8 mouse cellular contexts compared by ENCODE assay signal in the genomic region with DNA sequence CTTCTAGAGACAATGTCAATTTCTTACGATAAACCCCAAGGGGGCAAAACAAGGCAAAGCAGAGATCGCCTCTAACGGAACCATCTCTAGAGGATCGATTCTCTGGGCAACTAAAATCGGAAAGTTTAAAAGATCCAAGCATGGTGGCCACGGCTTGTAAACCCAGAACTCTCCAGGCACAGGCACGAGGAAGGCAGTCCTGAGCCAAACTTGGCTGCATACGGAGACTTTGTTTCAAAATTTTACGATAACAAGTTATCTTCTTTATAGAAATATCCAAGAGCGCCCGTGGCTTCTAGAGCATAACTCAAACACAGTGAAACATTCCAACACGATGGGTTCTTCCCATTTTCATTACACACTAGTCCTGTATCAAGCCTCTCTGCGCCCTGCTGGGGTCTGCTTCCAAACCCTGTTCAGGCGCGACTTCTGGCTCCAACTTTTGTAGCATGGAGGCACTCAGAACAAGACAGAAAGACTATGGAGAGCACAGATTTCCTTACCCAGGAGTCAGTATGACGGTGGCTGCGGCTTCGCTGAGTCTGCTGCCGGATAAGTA. TPM values are rescaled to one million over a fixed set of nuclear protein-coding genes. Genes with fewer than 3 reads are reported as not detected.
DNase-seq lines count a peak whose midpoint lies in the region; ATAC-seq and TF ChIP-seq lines count a peak whose summit lies in the region.

No protein-coding gene starts in this region.

- no peak for TF ChIP-seq EP300 in MEL (IDR thresholded peaks at IDR 0.05; ENCODE audit: low read depth in 1 of 2, low read length in 2 of 2)

- TF ChIP-seq POLR2A in MEL (IDR thresholded peaks at IDR 0.05; ENCODE audit: control insufficient read depth in 1 of 2, insufficient read depth in 1 of 2, low read depth in 1 of 2, low read length in 2 of 2, poor library complexity in 1 of 2) = peak in 1 of 2 experiments; percentile 46; a peak in 1 of 4 replicates

- no peak for ATAC-seq in heart, embryonic 14.5 days (ENCODE audit: insufficient number of reproducible peaks, insufficient read depth, low FRiP score, low read depth)
- ATAC-seq in hindbrain, embryonic 12.5 days (ENCODE audit: low FRiP score) = no peak; the same call in 1 of the 2 replicates
- no peak for ATAC-seq in midbrain, embryonic 11.5 days (ENCODE audit: low FRiP score)

- H3K9ac ChIP-seq in heart, embryonic 14.5 days (ENCODE audit: low read length) = peak overlapping the region; percentile 78
- H3K9ac ChIP-seq in MEL (ENCODE audit: control insufficient read depth, low read depth, low read length, poor library complexity, severe bottlenecking) = peak overlapping the region; percentile 80
- peak overlapping the region; percentile 76 for H3K9ac ChIP-seq in hindbrain, embryonic 12.5 days
- H3K9ac ChIP-seq in midbrain, embryonic 11.5 days (ENCODE audit: low read length) = peak overlapping the region; percentile 82

- no peak for DNase-seq in heart, postnatal 25 days (ENCODE audit: low spot score)
- no peak for DNase-seq in MEL (ENCODE audit: low read depth, low spot score)
- DNase-seq in midbrain, embryonic 11.5 days (ENCODE audit: low spot score, missing footprints) = peak; percentile 86
- no peak for DNase-seq in gastrocnemius, postnatal 10 days
- DNase-seq in thymus, postnatal 14 days = no peak
- DNase-seq in embryo, embryonic 10.5 days (ENCODE audit: low spot score) = no peak

- no peak for TF ChIP-seq RAD21 in MEL (IDR thresholded peaks at IDR 0.05; ENCODE audit: low read depth, low read length)

- peak overlapping the region; percentile 98 for H3K4me2 ChIP-seq in heart, embryonic 14.5 days (ENCODE audit: low read length)
- peak overlapping the region; percentile 94 for H3K4me2 ChIP-seq in hindbrain, embryonic 12.5 days (replicated peaks)
- peak overlapping the region; percentile 89 for H3K4me2 ChIP-seq in midbrain, embryonic 11.5 days

- 2% methylated on average over 19 of the region's 19 CpGs for WGBS in heart, embryonic 14.5 days
- WGBS in hindbrain, embryonic 12.5 days = 2% methylated on average over 19 of the region's 19 CpGs
- WGBS in midbrain, embryonic 11.5 days = 4% methylated on average over 19 of the region's 19 CpGs

- H3K27ac ChIP-seq in heart, embryonic 14.5 days (replicated peaks in 1 of 2; ENCODE audit: control insufficient read depth in 1 of 2, insufficient read depth in 1 of 2, low read depth in 2 of 2, low read length in 2 of 2) = peak overlapping the region; percentile 56 to 64; a peak in 3 of 4 replicates
- H3K27ac ChIP-seq in MEL (ENCODE audit: control insufficient read depth, low read depth, low read length) = peak overlapping the region; percentile 76
- no peak overlapping the region for H3K27ac ChIP-seq in hindbrain, embryonic 12.5 days
- no peak overlapping the region for H3K27ac ChIP-seq in midbrain, embryonic 11.5 days (ENCODE audit: low read depth, low read length)

- intact Hi-C loops in heart, postnatal 25 days (cut with DNase I) = no loop called here

- no peak for TF ChIP-seq CTCF in MEL (IDR thresholded peaks at IDR 0.05 in 2 of 3, conservative IDR thresholded peaks at IDR 0.05 in 1 of 3; ENCODE audit: control insufficient read depth in 1 of 3, insufficient read depth in 1 of 3, low read depth in 2 of 3, low read length in 3 of 3, poor library complexity in 1 of 3, severe bottlenecking in 1 of 3)

- H3K9me3 ChIP-seq in heart, embryonic 14.5 days (ENCODE audit: control insufficient read depth, low read length) = no peaks in the 10 kb centered on the region
- no peaks in the 10 kb centered on the region for H3K9me3 ChIP-seq in MEL (replicated peaks; ENCODE audit: insufficient read depth, low read length)
- H3K9me3 ChIP-seq in hindbrain, embryonic 12.5 days (replicated peaks) = no peaks in the 10 kb centered on the region
- no peaks in the 10 kb centered on the region for H3K9me3 ChIP-seq in midbrain, embryonic 11.5 days (ENCODE audit: control insufficient read depth, low read length)

- peaks cover 37% of the 10 kb centered on the region for H3K36me3 ChIP-seq in heart, embryonic 14.5 days (ENCODE audit: control insufficient read depth, insufficient read depth, low read length)
- H3K36me3 ChIP-seq in MEL (ENCODE audit: control insufficient read depth in 1 of 2, insufficient read depth in 2 of 2, low read length in 2 of 2) = peaks cover 10 to 13% of the 10 kb centered on the region in 2 experiments
- H3K36me3 ChIP-seq in hindbrain, embryonic 12.5 days = peaks cover 28% of the 10 kb centered on the region
- peaks cover 11% of the 10 kb centered on the region for H3K36me3 ChIP-seq in midbrain, embryonic 11.5 days (ENCODE audit: control insufficient read depth, insufficient read depth, low read length)

- H3K4me3 ChIP-seq in heart, embryonic 14.5 days (ENCODE audit: control insufficient read depth in 1 of 2, insufficient read depth in 1 of 2, low read depth in 1 of 2, low read length in 2 of 2) = peak overlapping the region; percentile 63 to 92
- H3K4me3 ChIP-seq in MEL (ENCODE audit: control insufficient read depth in 1 of 2, insufficient read depth in 1 of 2, low read depth in 2 of 2, low read length in 2 of 2) = peak overlapping the region; percentile 76 to 82
- peak overlapping the region; percentile 81 for H3K4me3 ChIP-seq in hindbrain, embryonic 12.5 days
- peak overlapping the region; percentile 88 for H3K4me3 ChIP-seq in midbrain, embryonic 11.5 days (ENCODE audit: low read depth, low read length)

- peaks cover 0 to 9% of the 10 kb centered on the region in 2 experiments; a peak in 2 of 4 replicates for H3K4me1 ChIP-seq in heart, embryonic 14.5 days (ENCODE audit: control insufficient read depth in 2 of 2, insufficient read depth in 2 of 2, low read length in 2 of 2)
- peaks cover 2 to 7% of the 10 kb centered on the region in 2 experiments for H3K4me1 ChIP-seq in MEL (ENCODE audit: control insufficient read depth in 1 of 2, insufficient read depth in 2 of 2, low read length in 2 of 2)
- H3K4me1 ChIP-seq in hindbrain, embryonic 12.5 days = peaks cover 11% of the 10 kb centered on the region
- H3K4me1 ChIP-seq in midbrain, embryonic 11.5 days (ENCODE audit: control insufficient read depth, insufficient read depth, low read length) = peaks cover 4% of the 10 kb centered on the region; the same call in 1 of the 2 replicates

- peaks cover 28% of the 10 kb centered on the region for H3K79me2 ChIP-seq in MEL (ENCODE audit: control insufficient read depth, insufficient read depth, low read length, poor library complexity)

- H3K27me3 ChIP-seq in heart, embryonic 14.5 days (ENCODE audit: control insufficient read depth, insufficient read depth, low read length) = no peaks in the 10 kb centered on the region
- no peaks in the 10 kb centered on the region for H3K27me3 ChIP-seq in MEL (ENCODE audit: control insufficient read depth in 1 of 2, insufficient read depth in 2 of 2, low read length in 2 of 2)
- H3K27me3 ChIP-seq in hindbrain, embryonic 12.5 days = no peaks in the 10 kb centered on the region
- no peaks in the 10 kb centered on the region for H3K27me3 ChIP-seq in midbrain, embryonic 11.5 days (ENCODE audit: control insufficient read depth, insufficient read depth, low read length)

TF ChIP-seq in MEL, 35 proteins besides CTCF, POLR2A, EP300 and RAD21:
- TF ChIP-seq MXI1 (IDR thresholded peaks at IDR 0.05; ENCODE audit: low read depth, low read length) (peak; percentile 19; the same call in 1 of the 2 replicates), MYB (IDR thresholded peaks at IDR 0.05; ENCODE audit: low read depth, low read length) (no peak), HCFC1 (IDR thresholded peaks at IDR 0.05; ENCODE audit: low read depth, low read length) (no peak)

RNA-seq across cellular contexts. Expression of gene Lsg1, which starts 0.4 kb away (rescaled TPM):
- polyA plus RNA-seq in heart, embryonic 14.5 days (2014; fragmentation: Nextera tagmentation; extraction: Ambion mirVana) = 35.5 and 39.0 TPM in 2 replicates
- total RNA-seq in heart, postnatal 25 days (2021) = 10 to 100 TPM; 16.9 to 18.8 TPM
- 55.2 and 58.8 TPM in 2 replicates for total RNA-seq in MEL (2012; rRNA removed)
- polyA plus RNA-seq in MEL (2012; ENCODE audit: insufficient read depth in 1 of 2, insufficient read length in 2 of 2, low read depth in 1 of 2, low replicate concordance in 2 of 2, missing spikeins in 1 of 2) = 10 to 100 TPM in 1 of 2 experiments, not detected in 1; 84.4 TPM
- 69.4 and 75.7 TPM in 2 replicates for polyA plus RNA-seq in hindbrain, embryonic 12.5 days (2016; fragmentation: Nextera tagmentation; extraction: Ambion mirVana)
- 84.7 and 89.3 TPM in 2 replicates for polyA plus RNA-seq in midbrain, embryonic 11.5 days (2014; fragmentation: Nextera tagmentation; extraction: Ambion mirVana)
- total RNA-seq in gastrocnemius, postnatal 10 days (2021) = 10 to 100 TPM; 20.6 to 21.8 TPM

RNA-seq across cellular contexts. Expression of gene Fam43a, which starts 12.5 kb away (rescaled TPM):
- polyA plus RNA-seq in heart, embryonic 14.5 days (2014; fragmentation: Nextera tagmentation; extraction: Ambion mirVana) = 6.4 and 8.5 TPM in 2 replicates
- 10 to 100 TPM; 25.8 to 31.2 TPM for total RNA-seq in heart, postnatal 25 days (2021)
- total RNA-seq in MEL (2012; rRNA removed) = 0.08 and 0.20 TPM in 2 replicates
- polyA plus RNA-seq in MEL (2012; ENCODE audit: insufficient read depth in 1 of 2, insufficient read length in 2 of 2, low read depth in 1 of 2, low replicate concordance in 2 of 2, missing spikeins in 1 of 2) = under 1 TPM in 1 of 2 experiments, not detected in 1; 0.68 TPM
- polyA plus RNA-seq in hindbrain, embryonic 12.5 days (2016; fragmentation: Nextera tagmentation; extraction: Ambion mirVana) = 17.5 and 17.6 TPM in 2 replicates
- 5.4 and 6.1 TPM in 2 replicates for polyA plus RNA-seq in midbrain, embryonic 11.5 days (2014; fragmentation: Nextera tagmentation; extraction: Ambion mirVana)
- 10 to 100 TPM; 20.5 to 25.0 TPM for total RNA-seq in gastrocnemius, postnatal 10 days (2021)

RNA-seq across cellular contexts. Expression of gene Tmem44, which starts 36.4 kb away (rescaled TPM):
- 24.2 and 24.3 TPM in 2 replicates for polyA plus RNA-seq in heart, embryonic 14.5 days (2014; fragmentation: Nextera tagmentation; extraction: Ambion mirVana)
- total RNA-seq in heart, postnatal 25 days (2021) = 1 to 10 TPM; 6.5 to 7.8 TPM
- total RNA-seq in MEL (2012; rRNA removed) = 0.46 and 0.50 TPM in 2 replicates
- polyA plus RNA-seq in MEL (2012; ENCODE audit: insufficient read depth in 1 of 2, insufficient read length in 2 of 2, low read depth in 1 of 2, low replicate concordance in 2 of 2, missing spikeins in 1 of 2) = 1 to 10 TPM in 1 of 2 experiments, not detected in 1; 1.4 TPM
- 58.7 and 60.2 TPM in 2 replicates for polyA plus RNA-seq in hindbrain, embryonic 12.5 days (2016; fragmentation: Nextera tagmentation; extraction: Ambion mirVana)
- 26.6 and 27.9 TPM in 2 replicates for polyA plus RNA-seq in midbrain, embryonic 11.5 days (2014; fragmentation: Nextera tagmentation; extraction: Ambion mirVana)
- 1 to 10 TPM; 5.3 to 8.7 TPM for total RNA-seq in gastrocnemius, postnatal 10 days (2021)

Comparison
In these comparisons a context has a peak if more than half of its experiments do, and no peak if none do; other contexts are left out.
1. H3K27ac ChIP-seq: peak in heart, embryonic 14.5 days (2 of 2) and MEL (single experiment); none in hindbrain, embryonic 12.5 days (single experiment) and midbrain, embryonic 11.5 days (single experiment).
2. RNA of gene Tmem44, which starts 36.4 kb away (polyA plus RNA-seq): 58.7 to 60.2 TPM in hindbrain, embryonic 12.5 days, 26.6 to 27.9 TPM in midbrain, embryonic 11.5 days and 24.2 to 24.3 TPM in heart, embryonic 14.5 days; 1.4 TPM in MEL; every median in the first group is over 10 times any median in the second.
3. Peak in every context shown above with its lines, with median percentiles within 50 percentile points of each other: H3K4me2 ChIP-seq, H3K4me3 ChIP-seq and H3K9ac ChIP-seq.